Mouse (Mus musculus): ENCODE results near the gene Parp16. TPM values are rescaled to one million over a fixed set of nuclear protein-coding genes. Genes with fewer than 3 reads are reported as not detected.

The Parp16 gene
- polyA plus RNA-seq (2014; fragmentation: Nextera tagmentation; extraction: Ambion mirVana): 4.2 and 4.4 TPM in 2 replicates

DNA sequence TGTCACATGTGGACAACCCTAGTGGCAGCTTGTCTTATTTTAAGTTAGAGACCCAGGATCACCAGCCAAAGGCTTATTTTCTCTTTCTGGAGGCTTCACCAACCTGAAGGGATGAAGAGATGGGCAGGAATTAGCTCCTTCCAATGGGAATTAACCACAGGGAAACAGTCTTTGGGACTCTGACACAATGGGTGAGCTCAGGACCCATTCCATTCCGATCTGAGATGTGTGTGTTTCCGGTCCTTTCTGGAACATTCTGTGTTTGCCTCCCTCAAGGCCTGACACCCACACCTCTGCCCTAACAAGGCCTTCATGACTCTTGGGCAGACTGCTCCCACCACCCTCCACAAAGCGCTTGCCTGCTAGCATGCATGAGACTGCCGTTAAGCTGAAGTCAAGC is at the start of gene Parp16:
Gene Parp16 (plus strand): TSS at position 301 of the 400 bp plus-strand sequence.
- Histone ChIP-seq H3K4me3 (ENCODE audit: low read depth, low read length) (no peak within 1 kb of the TSS), H3K4me1 (ENCODE audit: control insufficient read depth, insufficient read depth, low read length) (peaks cover 10% of the 10 kb centered on the region), H3K9me3 (replicated peaks; ENCODE audit: control insufficient read depth, low read length) (no peaks in the 10 kb centered on the region), H3K4me2 (ENCODE audit: low read length) (0 out of 2 replicates have a peak within 1 kb of the TSS, but pooled peaks have one; percentile 12), H3K27me3 (replicated peaks; ENCODE audit: control insufficient read depth, insufficient read depth, low read length) (no peaks in the 10 kb centered on the region), H3K9ac (ENCODE audit: low read length) (peak within 1 kb of the TSS; percentile 2; the same call in 1 of the 2 replicates), H3K27ac (ENCODE audit: low read depth, low read length) (peak within 1 kb of the TSS; percentile 76), H3K36me3 (ENCODE audit: control insufficient read depth, insufficient read depth, low read length) (no peaks in the 10 kb centered on the region)
- WGBS: 86% methylated on average over 4 of the region's 4 CpGs
- DNase-seq (ENCODE audit: low spot score): no peak
- ATAC-seq: no peak

DNA sequence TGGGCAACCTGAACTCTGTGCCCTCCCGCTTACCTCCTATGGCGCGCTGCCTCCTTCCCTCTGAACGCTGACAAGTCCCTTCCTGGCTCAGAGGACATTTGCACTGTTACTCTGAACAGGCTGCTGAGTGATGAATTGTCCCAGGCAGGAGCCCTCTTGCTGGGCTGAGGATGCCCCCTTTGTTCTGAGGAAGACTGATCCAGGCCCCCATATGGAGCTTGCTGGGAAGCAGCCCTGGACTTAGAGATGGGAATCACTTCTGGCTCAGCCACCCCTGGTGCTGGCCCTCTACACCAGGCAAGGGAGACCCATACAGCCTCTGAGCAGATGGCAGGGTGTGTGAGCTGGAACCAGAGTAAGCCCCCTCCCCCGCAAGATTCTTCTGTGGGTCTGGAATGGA is 49.2 kb upstream of the Parp16 start:
- Histone ChIP-seq H3K9me3 (replicated peaks; ENCODE audit: control insufficient read depth, low read length) (no peaks in the 10 kb centered on the region), H3K4me2 (ENCODE audit: low read length) (no peak overlapping the region), H3K9ac (ENCODE audit: low read length) (no peak overlapping the region), H3K4me1 (ENCODE audit: control insufficient read depth, insufficient read depth, low read length) (peaks cover 23% of the 10 kb centered on the region), H3K27me3 (replicated peaks; ENCODE audit: control insufficient read depth, insufficient read depth, low read length) (no peaks in the 10 kb centered on the region), H3K4me3 (ENCODE audit: low read depth, low read length) (no peak overlapping the region), H3K36me3 (ENCODE audit: control insufficient read depth, insufficient read depth, low read length) (peaks cover 53% of the 10 kb centered on the region), H3K27ac (ENCODE audit: low read depth, low read length) (no peak overlapping the region)
- no peak for DNase-seq (ENCODE audit: low spot score)
- ATAC-seq: no peak
- WGBS: 55% methylated on average over 5 of the region's 5 CpGs

GRCm38 (mm10) chr9:65148507-65148906 is 46.6 kb upstream of the Parp16 start:
- no peak overlapping the region for H3K4me2 ChIP-seq (ENCODE audit: low read length)
- ATAC-seq (no peak), DNase-seq (ENCODE audit: low spot score) (no peak)
- no peak overlapping the region for H3K9ac ChIP-seq (ENCODE audit: low read length)
- H3K27ac ChIP-seq (ENCODE audit: low read depth, low read length): no peak overlapping the region
- H3K4me3 ChIP-seq (ENCODE audit: low read depth, low read length): no peak overlapping the region
- 90% methylated on average over 7 of the region's 7 CpGs for WGBS
- H3K36me3 ChIP-seq (ENCODE audit: control insufficient read depth, insufficient read depth, low read length): peaks cover 55% of the 10 kb centered on the region
- H3K27me3 ChIP-seq (replicated peaks; ENCODE audit: control insufficient read depth, insufficient read depth, low read length): no peaks in the 10 kb centered on the region
- no peaks in the 10 kb centered on the region for H3K9me3 ChIP-seq (replicated peaks; ENCODE audit: control insufficient read depth, low read length)
- peaks cover 23% of the 10 kb centered on the region for H3K4me1 ChIP-seq (ENCODE audit: control insufficient read depth, insufficient read depth, low read length)

DNA sequence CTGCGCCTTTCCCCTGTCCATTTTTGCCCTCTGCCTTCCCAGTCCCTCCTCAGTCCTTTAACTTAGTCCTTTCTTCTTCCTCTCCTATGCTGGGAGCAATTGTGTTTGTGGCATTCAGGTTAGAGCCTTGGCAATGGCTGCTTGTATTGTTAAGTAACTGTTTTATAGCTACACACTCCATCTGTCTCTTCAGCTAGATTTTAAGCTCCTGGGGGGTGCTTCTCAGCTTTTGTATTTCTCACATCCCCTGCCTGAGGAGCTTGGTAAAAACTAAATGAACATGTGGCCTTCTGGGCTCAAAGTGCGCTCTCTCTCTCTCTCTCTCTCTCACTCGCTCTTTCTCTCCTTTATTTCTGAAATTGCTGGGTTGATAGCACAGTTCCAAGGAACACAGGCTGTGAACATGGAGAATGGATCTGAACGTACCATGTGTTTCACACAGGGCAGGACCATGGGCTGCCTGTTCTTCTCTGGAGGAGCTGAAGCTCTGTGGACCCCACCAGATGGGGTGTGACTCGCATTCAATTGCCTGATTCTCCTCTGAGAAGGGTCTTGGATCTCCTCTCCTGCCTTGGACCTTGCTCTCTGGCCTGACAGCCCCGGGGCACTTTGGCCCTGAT is 42.3 kb upstream of the Parp16 start:
- peak overlapping the region; percentile 50 for H3K9ac ChIP-seq (ENCODE audit: low read length)
- H3K27ac ChIP-seq (ENCODE audit: low read depth, low read length): peak overlapping the region; percentile 94
- H3K36me3 ChIP-seq (ENCODE audit: control insufficient read depth, insufficient read depth, low read length): peaks cover 30% of the 10 kb centered on the region
- peak; percentile 77 for ATAC-seq
- H3K4me1 ChIP-seq (ENCODE audit: control insufficient read depth, insufficient read depth, low read length): peaks cover 25% of the 10 kb centered on the region
- 14% methylated on average over 6 of the region's 6 CpGs for WGBS
- no peaks in the 10 kb centered on the region for H3K27me3 ChIP-seq (replicated peaks; ENCODE audit: control insufficient read depth, insufficient read depth, low read length)
- peak overlapping the region; percentile 10; the same call in 1 of the 2 replicates for H3K4me2 ChIP-seq (ENCODE audit: low read length)
- no peaks in the 10 kb centered on the region for H3K9me3 ChIP-seq (replicated peaks; ENCODE audit: control insufficient read depth, low read length)
- no peak overlapping the region for H3K4me3 ChIP-seq (ENCODE audit: low read depth, low read length)
- peak; percentile 67 for DNase-seq (ENCODE audit: low spot score)

DNA sequence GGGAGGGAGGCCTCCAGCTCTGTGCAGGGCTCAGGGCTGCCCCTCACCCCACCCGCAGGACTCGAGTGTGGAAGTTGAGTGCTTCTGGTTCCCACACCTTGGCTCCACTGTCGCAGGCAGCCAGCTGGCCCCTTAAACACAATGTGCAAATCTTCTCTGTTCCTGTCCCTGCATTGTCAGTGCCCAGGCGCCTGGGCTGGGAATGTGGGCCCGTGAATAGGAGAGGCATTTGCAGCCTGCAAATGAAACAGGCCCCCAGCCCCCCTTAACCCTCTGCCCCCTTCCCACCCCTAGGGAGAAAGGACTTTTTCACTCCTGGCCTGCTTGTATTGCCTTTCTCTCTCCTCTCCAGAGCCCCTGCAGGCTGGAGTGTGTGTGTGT is 41.8 kb upstream of the Parp16 start:
- DNase-seq (ENCODE audit: low spot score) (peak; percentile 74), ATAC-seq (peak; percentile 82)
- no peaks in the 10 kb centered on the region for H3K9me3 ChIP-seq (replicated peaks; ENCODE audit: control insufficient read depth, low read length)
- peak overlapping the region; percentile 50 for H3K9ac ChIP-seq (ENCODE audit: low read length)
- WGBS: 0% methylated on average over 5 of the region's 5 CpGs
- H3K4me1 ChIP-seq (ENCODE audit: control insufficient read depth, insufficient read depth, low read length): peaks cover 25% of the 10 kb centered on the region
- no peak overlapping the region for H3K4me3 ChIP-seq (ENCODE audit: low read depth, low read length)
- H3K36me3 ChIP-seq (ENCODE audit: control insufficient read depth, insufficient read depth, low read length): peaks cover 25% of the 10 kb centered on the region
- no peaks in the 10 kb centered on the region for H3K27me3 ChIP-seq (replicated peaks; ENCODE audit: control insufficient read depth, insufficient read depth, low read length)
- H3K4me2 ChIP-seq (ENCODE audit: low read length): peak overlapping the region; percentile 10; the same call in 1 of the 2 replicates
- peak overlapping the region; percentile 94 for H3K27ac ChIP-seq (ENCODE audit: low read depth, low read length)

- Histone ChIP-seq H3K27ac (ENCODE audit: low read depth, low read length) (no peak overlapping the region), H3K27me3 (replicated peaks; ENCODE audit: control insufficient read depth, insufficient read depth, low read length) (no peaks in the 10 kb centered on the region), H3K9ac (ENCODE audit: low read length) (no peak overlapping the region), H3K36me3 (ENCODE audit: control insufficient read depth, insufficient read depth, low read length) (peaks cover 17% of the 10 kb centered on the region), H3K4me2 (ENCODE audit: low read length) (no peak overlapping the region), H3K9me3 (replicated peaks; ENCODE audit: control insufficient read depth, low read length) (no peaks in the 10 kb centered on the region), H3K4me1 (ENCODE audit: control insufficient read depth, insufficient read depth, low read length) (peaks cover 25% of the 10 kb centered on the region), H3K4me3 (ENCODE audit: low read depth, low read length) (no peak overlapping the region)
- ATAC-seq: no peak
- DNase-seq (ENCODE audit: low spot score): no peak
- 84% methylated on average over 9 of the region's 9 CpGs for WGBS
Measured at GRCm38 (mm10) chr9:65154692-65155455, 40.3 kb upstream of the Parp16 start.

DNA sequence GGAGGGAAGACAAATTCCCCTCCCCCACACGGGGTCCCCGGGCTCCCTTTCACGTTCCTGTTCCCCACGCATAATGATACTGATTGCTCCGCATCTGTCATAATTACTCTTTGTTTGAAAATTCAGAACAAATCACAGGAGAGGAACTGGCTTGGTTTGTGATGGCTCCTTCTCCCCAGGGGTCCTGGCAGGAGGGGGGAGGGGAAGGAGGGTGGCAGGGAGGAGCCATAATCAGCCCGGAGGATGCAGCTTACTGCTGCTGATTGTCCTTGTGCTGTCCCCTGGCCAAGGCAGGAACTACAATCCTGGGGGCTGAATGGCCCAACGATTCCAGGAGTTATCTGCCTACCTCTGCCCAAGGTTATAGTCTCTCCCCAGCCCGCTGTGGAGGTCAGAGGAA is 38.5 kb upstream of the Parp16 start:
- peak; percentile 47 for DNase-seq (ENCODE audit: low spot score)
- WGBS: 9% methylated on average over 8 of the region's 8 CpGs
- peak overlapping the region; percentile 45; the same call in 1 of the 2 replicates for H3K9ac ChIP-seq (ENCODE audit: low read length)

GRCm38 (mm10) chr9:65157631-65158030 is 37.5 kb upstream of the Parp16 start:
- Histone ChIP-seq H3K4me1 (ENCODE audit: control insufficient read depth, insufficient read depth, low read length) (peaks cover 46% of the 10 kb centered on the region), H3K9me3 (replicated peaks; ENCODE audit: control insufficient read depth, low read length) (no peaks in the 10 kb centered on the region), H3K4me2 (ENCODE audit: low read length) (no peak overlapping the region), H3K27ac (ENCODE audit: low read depth, low read length) (no peak overlapping the region), H3K36me3 (ENCODE audit: control insufficient read depth, insufficient read depth, low read length) (peaks cover 8% of the 10 kb centered on the region), H3K27me3 (replicated peaks; ENCODE audit: control insufficient read depth, insufficient read depth, low read length) (no peaks in the 10 kb centered on the region), H3K9ac (ENCODE audit: low read length) (no peak overlapping the region), H3K4me3 (ENCODE audit: low read depth, low read length) (no peak overlapping the region)
- WGBS: 51% methylated on average over 6 of the region's 6 CpGs
- DNase-seq (ENCODE audit: low spot score) (no peak), ATAC-seq (no peak)

More for the DNA sequence above, 38.5 kb upstream of the Parp16 start:
- no peaks in the 10 kb centered on the region for H3K27me3 ChIP-seq (replicated peaks; ENCODE audit: control insufficient read depth, insufficient read depth, low read length)
- no peak for ATAC-seq
- no peaks in the 10 kb centered on the region for H3K9me3 ChIP-seq (replicated peaks; ENCODE audit: control insufficient read depth, low read length)
- peak overlapping the region; percentile 64 for H3K27ac ChIP-seq (ENCODE audit: low read depth, low read length)
- H3K36me3 ChIP-seq (ENCODE audit: control insufficient read depth, insufficient read depth, low read length): peaks cover 11% of the 10 kb centered on the region
- H3K4me3 ChIP-seq (ENCODE audit: low read depth, low read length): no peak overlapping the region
- H3K4me2 ChIP-seq (ENCODE audit: low read length): peak overlapping the region; percentile 26; the same call in 1 of the 2 replicates
- peaks cover 38% of the 10 kb centered on the region for H3K4me1 ChIP-seq (ENCODE audit: control insufficient read depth, insufficient read depth, low read length)

- Histone ChIP-seq H3K9ac (ENCODE audit: low read length) (no peak overlapping the region; the same call in 1 of the 2 replicates), H3K27ac (ENCODE audit: low read depth, low read length) (peak overlapping the region; percentile 28; the same call in 1 of the 2 replicates), H3K27me3 (replicated peaks; ENCODE audit: control insufficient read depth, insufficient read depth, low read length) (no peaks in the 10 kb centered on the region), H3K4me2 (ENCODE audit: low read length) (no peak overlapping the region), H3K36me3 (ENCODE audit: control insufficient read depth, insufficient read depth, low read length) (no peaks in the 10 kb centered on the region), H3K4me1 (ENCODE audit: control insufficient read depth, insufficient read depth, low read length) (peaks cover 41% of the 10 kb centered on the region), H3K9me3 (replicated peaks; ENCODE audit: control insufficient read depth, low read length) (no peaks in the 10 kb centered on the region), H3K4me3 (ENCODE audit: low read depth, low read length) (no peak overlapping the region)
- DNase-seq (ENCODE audit: low spot score): no peak
- no peak for ATAC-seq
- 10% methylated on average over 4 of the region's 4 CpGs for WGBS
Measured at GRCm38 (mm10) chr9:65161188-65161587, 34.0 kb upstream of the Parp16 start.

Data from forebrain, embryonic 14.5 days (tissue).